Mouse (Mus musculus): Measurements from ENCODE around the gene Zik1. TPM values are rescaled to one million over a fixed set of nuclear protein-coding genes. Genes with fewer than 3 reads are reported as not detected.

The Zik1 gene
- 40.0 and 46.8 TPM in 2 replicates for polyA plus RNA-seq (2014; fragmentation: Nextera tagmentation; extraction: Ambion mirVana)

DNA sequence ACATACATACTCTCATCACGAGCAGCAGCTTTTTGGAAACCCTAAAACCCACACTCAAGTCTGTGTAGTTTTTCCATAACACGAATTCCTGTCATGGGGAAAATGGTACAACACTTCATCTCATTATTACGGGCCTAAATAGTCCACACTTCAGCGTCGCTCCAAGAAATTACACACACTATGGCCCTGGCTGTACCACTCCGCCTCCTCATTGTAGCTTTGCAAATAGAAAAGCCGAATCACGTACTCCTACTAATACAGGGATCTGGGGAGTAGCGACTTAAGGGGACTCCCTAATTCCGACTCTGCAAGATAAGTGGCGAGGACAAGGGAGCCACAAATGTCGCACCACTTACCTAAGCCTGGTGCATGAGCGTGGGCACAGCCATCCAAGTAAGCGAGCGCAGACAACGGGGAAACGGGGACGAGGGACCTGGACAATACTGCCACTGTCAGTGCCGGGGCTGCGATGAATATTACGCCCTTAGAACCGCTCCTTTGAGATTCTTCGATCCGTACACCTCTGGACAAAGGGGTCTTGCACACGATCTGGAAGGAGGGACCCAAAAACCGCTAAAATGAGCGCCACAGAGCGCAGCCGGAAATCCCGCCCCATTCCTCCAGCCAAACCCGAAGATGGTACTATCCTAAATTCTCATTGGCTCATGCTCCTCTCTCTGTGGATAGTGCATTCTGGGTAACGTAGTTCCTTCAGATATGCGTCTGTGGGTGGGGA is at the start of gene Zik1:
Zik1 (minus strand) TSS at position 609 of the 736 bp plus-strand sequence.
- Histone ChIP-seq H3K36me3 (ENCODE audit: control insufficient read depth, insufficient read depth, low read length) (peaks cover 4% of the 10 kb centered on the region; the same call in 1 of the 2 replicates), H3K4me3 (ENCODE audit: low read depth, low read length) (peak within 1 kb of the TSS; percentile 66), H3K9me3 (ENCODE audit: control insufficient read depth, low read length) (no peaks in the 10 kb centered on the region), H3K9ac (ENCODE audit: low read depth, low read length) (peak within 1 kb of the TSS; percentile 79), H3K27me3 (ENCODE audit: control insufficient read depth, insufficient read depth, low read length) (no peaks in the 10 kb centered on the region), H3K27ac (ENCODE audit: low read depth, low read length) (no peak within 1 kb of the TSS), H3K4me1 (replicated peaks; ENCODE audit: control insufficient read depth, insufficient read depth, low read length) (peaks cover 3% of the 10 kb centered on the region; the same call in 1 of the 2 replicates), H3K4me2 (replicated peaks; ENCODE audit: low read depth, low read length) (peak within 1 kb of the TSS; percentile 55)
- DNase-seq (ENCODE audit: low spot score), result peak; percentile 87
- 3% methylated on average over 33 of the region's 33 CpGs for WGBS
- ATAC-seq (ENCODE audit: low FRiP score), result peak; percentile 99

GRCm38 (mm10) chr7:10495578-10495977 is 384 bp upstream of the Zik1 start:
- Histone ChIP-seq H3K4me3 (ENCODE audit: low read depth, low read length) (no peak overlapping the region), H3K4me2 (replicated peaks; ENCODE audit: low read depth, low read length) (peak overlapping the region; percentile 55), H3K9me3 (ENCODE audit: control insufficient read depth, low read length) (no peaks in the 10 kb centered on the region), H3K27ac (ENCODE audit: low read depth, low read length) (no peak overlapping the region), H3K4me1 (replicated peaks; ENCODE audit: control insufficient read depth, insufficient read depth, low read length) (peaks cover 3% of the 10 kb centered on the region; the same call in 1 of the 2 replicates), H3K27me3 (ENCODE audit: control insufficient read depth, insufficient read depth, low read length) (no peaks in the 10 kb centered on the region), H3K36me3 (ENCODE audit: control insufficient read depth, insufficient read depth, low read length) (no peaks in the 10 kb centered on the region), H3K9ac (ENCODE audit: low read depth, low read length) (no peak overlapping the region)
- DNase-seq (ENCODE audit: low spot score) (no peak), ATAC-seq (ENCODE audit: low FRiP score) (no peak; the same call in none of the 2 replicates)
- 37% methylated on average over 6 of the region's 6 CpGs for WGBS

- peak; percentile 64 for ATAC-seq (ENCODE audit: low FRiP score)
These were observed 14.5 kb downstream of the Zik1 start for GRCm38 (mm10) chr7:10480588-10481233.

DNA sequence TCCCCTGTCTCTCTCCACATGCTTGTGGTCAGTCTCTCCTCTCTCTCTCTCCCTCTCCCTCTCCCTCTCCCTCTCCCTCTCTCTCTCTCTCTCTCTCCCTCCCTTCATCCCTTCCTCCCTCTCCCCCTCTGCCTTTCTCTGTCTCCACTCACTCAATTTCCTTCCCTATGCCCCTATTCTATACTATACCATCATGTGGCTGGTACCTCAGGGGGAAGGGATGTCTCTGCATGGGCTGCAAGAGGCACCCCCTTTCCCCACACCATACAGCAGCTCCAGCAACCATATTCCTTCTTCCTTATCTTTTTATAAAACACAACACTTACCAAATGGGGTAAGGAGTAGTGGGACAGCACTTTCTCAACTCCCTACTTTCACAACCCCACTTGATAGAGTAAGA is 15.4 kb downstream of the Zik1 start:
- ATAC-seq (ENCODE audit: low FRiP score) (no peak), DNase-seq (ENCODE audit: low spot score) (no peak)
- Histone ChIP-seq H3K4me2 (replicated peaks; ENCODE audit: low read depth, low read length) (no peak overlapping the region), H3K9ac (ENCODE audit: low read depth, low read length) (no peak overlapping the region), H3K9me3 (ENCODE audit: control insufficient read depth, low read length) (no peaks in the 10 kb centered on the region), H3K4me1 (replicated peaks; ENCODE audit: control insufficient read depth, insufficient read depth, low read length) (no peaks in the 10 kb centered on the region), H3K4me3 (ENCODE audit: low read depth, low read length) (no peak overlapping the region), H3K27me3 (ENCODE audit: control insufficient read depth, insufficient read depth, low read length) (no peaks in the 10 kb centered on the region), H3K36me3 (ENCODE audit: control insufficient read depth, insufficient read depth, low read length) (no peaks in the 10 kb centered on the region), H3K27ac (ENCODE audit: low read depth, low read length) (no peak overlapping the region)

More at GRCm38 (mm10) chr7:10480588-10481233, 14.5 kb downstream of the Zik1 start:
- Histone ChIP-seq H3K9ac (ENCODE audit: low read depth, low read length) (no peak overlapping the region), H3K9me3 (ENCODE audit: control insufficient read depth, low read length) (no peaks in the 10 kb centered on the region), H3K27ac (ENCODE audit: low read depth, low read length) (no peak overlapping the region), H3K4me2 (replicated peaks; ENCODE audit: low read depth, low read length) (no peak overlapping the region), H3K4me3 (ENCODE audit: low read depth, low read length) (peak overlapping the region; percentile 12; the same call in 1 of the 2 replicates), H3K27me3 (ENCODE audit: control insufficient read depth, insufficient read depth, low read length) (no peaks in the 10 kb centered on the region), H3K36me3 (ENCODE audit: control insufficient read depth, insufficient read depth, low read length) (no peaks in the 10 kb centered on the region), H3K4me1 (replicated peaks; ENCODE audit: control insufficient read depth, insufficient read depth, low read length) (no peaks in the 10 kb centered on the region)
- DNase-seq (ENCODE audit: low spot score), result peak; percentile 12
- WGBS, result 55% methylated on average over 18 of the region's 18 CpGs

- Histone ChIP-seq H3K9ac (ENCODE audit: low read depth, low read length) (no peak overlapping the region), H3K9me3 (ENCODE audit: control insufficient read depth, low read length) (no peaks in the 10 kb centered on the region; the same call in 1 of the 2 replicates), H3K4me1 (replicated peaks; ENCODE audit: control insufficient read depth, insufficient read depth, low read length) (no peaks in the 10 kb centered on the region), H3K4me2 (replicated peaks; ENCODE audit: low read depth, low read length) (no peak overlapping the region), H3K4me3 (ENCODE audit: low read depth, low read length) (no peak overlapping the region), H3K36me3 (ENCODE audit: control insufficient read depth, insufficient read depth, low read length) (no peaks in the 10 kb centered on the region), H3K27ac (ENCODE audit: low read depth, low read length) (no peak overlapping the region), H3K27me3 (ENCODE audit: control insufficient read depth, insufficient read depth, low read length) (no peaks in the 10 kb centered on the region)
- 78% methylated on average over 3 of the region's 3 CpGs for WGBS
- no peak for DNase-seq (ENCODE audit: low spot score)
- ATAC-seq (ENCODE audit: low FRiP score), result no peak
These were observed 37.0 kb downstream of the Zik1 start for GRCm38 (mm10) chr7:10458166-10458565.

- Histone ChIP-seq H3K27ac (ENCODE audit: low read depth, low read length) (no peak within 1 kb of the TSS), H3K4me1 (replicated peaks; ENCODE audit: control insufficient read depth, insufficient read depth, low read length) (no peaks in the 10 kb centered on the region), H3K9me3 (ENCODE audit: control insufficient read depth, low read length) (no peaks in the 10 kb centered on the region; the same call in 1 of the 2 replicates), H3K4me2 (replicated peaks; ENCODE audit: low read depth, low read length) (no peak within 1 kb of the TSS), H3K27me3 (ENCODE audit: control insufficient read depth, insufficient read depth, low read length) (no peaks in the 10 kb centered on the region), H3K36me3 (ENCODE audit: control insufficient read depth, insufficient read depth, low read length) (no peaks in the 10 kb centered on the region), H3K9ac (ENCODE audit: low read depth, low read length) (no peak within 1 kb of the TSS), H3K4me3 (ENCODE audit: low read depth, low read length) (no peak within 1 kb of the TSS)
- ATAC-seq (ENCODE audit: low FRiP score), result no peak
- no peak for DNase-seq (ENCODE audit: low spot score)
These were observed 52.2 kb downstream of the Zik1 start, which contains the start of gene Vmn1r67 for GRCm38 (mm10) chr7:10443031-10443430. Gene Vmn1r67 (plus strand): TSS chr7:10443331.

Other genes with a start within 250 kb of the Zik1 start
- gene Vmn1r66, start 217.4 kb downstream of the Zik1 start, polyA plus RNA-seq (2014; fragmentation: Nextera tagmentation; extraction: Ambion mirVana), result not detected in 2 replicates
- gene Vmn1r67, start 52.1 kb downstream of the Zik1 start, polyA plus RNA-seq (2014; fragmentation: Nextera tagmentation; extraction: Ambion mirVana), result not detected in 2 replicates
- not detected in 2 replicates for gene Vmn1r68, start 63.1 kb upstream of the Zik1 start, polyA plus RNA-seq (2014; fragmentation: Nextera tagmentation; extraction: Ambion mirVana)
- gene Vmn1r69, start 118.3 kb upstream of the Zik1 start, polyA plus RNA-seq (2014; fragmentation: Nextera tagmentation; extraction: Ambion mirVana), result not detected in 2 replicates
- not detected in 2 replicates for gene Vmn1r70, start 136.1 kb upstream of the Zik1 start, polyA plus RNA-seq (2014; fragmentation: Nextera tagmentation; extraction: Ambion mirVana)
- not detected in 2 replicates for gene Nlrp4b, start 192.4 kb upstream of the Zik1 start, polyA plus RNA-seq (2014; fragmentation: Nextera tagmentation; extraction: Ambion mirVana)